Mouse (Mus musculus) megakaryocyte, embryonic 14.5 days (primary cell): ENCODE measurements around the gene Tgfbi.

Experiments used
- FLI1 ChIP-seq: IDR thresholded peaks from 2 replicates; pipeline ENCODE4 v1.6.1; 2012; ENCODE audit warnings: low read length, inconsistent platforms, mixed read lengths
- GATA1 ChIP-seq: IDR thresholded peaks from 3 replicates; pipeline ENCODE4 v1.6.1; 2012; ENCODE audit warnings: mixed read lengths, low read length, inconsistent platforms, borderline replicate concordance

DNA sequence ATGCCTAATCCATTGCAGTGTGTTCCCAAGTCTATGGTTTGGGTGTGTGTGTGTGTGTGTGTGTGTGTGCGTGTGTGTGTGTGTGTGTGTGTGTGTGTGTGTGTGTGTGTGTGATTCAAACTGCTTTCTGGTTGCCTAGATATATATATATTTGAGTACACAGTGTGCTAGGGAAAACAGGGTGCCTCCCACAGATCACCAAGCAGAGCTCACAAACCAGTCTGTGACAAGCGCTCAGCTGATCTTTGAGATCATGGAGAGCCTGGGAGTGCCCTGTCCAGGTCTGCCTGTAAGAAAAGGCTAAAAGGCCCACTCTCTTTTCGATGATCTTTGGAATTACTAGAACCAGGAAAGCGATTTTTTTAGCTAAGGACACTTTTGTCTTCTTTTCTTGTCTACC, 34.2 kb upstream of the Tgfbi start:
- TF ChIP-seq GATA1: no peak
- no peak for TF ChIP-seq FLI1
